Mouse (Mus musculus): ENCODE data around the gene Rapgef4.

Rapgef4 gene

GRCm38 (mm10) chr2:72151792-72152554 lies 170.9 kb downstream of the Rapgef4 start:
- no peak for DNase-seq (ENCODE audit: low read depth)

GRCm38 (mm10) chr2:72152746-72153145 lies 171.7 kb downstream of the Rapgef4 start:
- DNase-seq (ENCODE audit: low read depth): no peak

DNA sequence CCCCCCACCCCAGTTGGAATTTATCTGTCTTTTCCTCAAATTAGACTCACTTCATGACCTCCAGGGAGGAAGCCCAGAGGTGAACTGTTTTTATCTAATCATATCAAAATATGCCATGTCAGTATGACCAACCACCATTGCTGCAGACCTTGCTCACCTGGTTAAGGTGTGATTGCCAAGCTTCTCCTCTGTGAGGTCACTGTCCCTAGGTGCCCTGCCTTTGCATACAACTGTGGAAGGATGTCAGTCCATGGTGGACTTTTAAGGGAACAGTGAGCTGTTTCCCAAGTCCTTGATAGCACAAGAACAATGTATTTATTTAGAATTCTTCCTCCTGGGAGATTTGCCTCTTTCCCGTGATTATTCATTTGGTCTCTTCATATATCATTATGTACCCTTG lies 172.8 kb downstream of the Rapgef4 start:
- DNase-seq (ENCODE audit: low read depth): no peak

GRCm38 (mm10) chr2:72155102-72155773 lies 174.2 kb downstream of the Rapgef4 start:
- no peak for DNase-seq (ENCODE audit: low read depth)

DNA sequence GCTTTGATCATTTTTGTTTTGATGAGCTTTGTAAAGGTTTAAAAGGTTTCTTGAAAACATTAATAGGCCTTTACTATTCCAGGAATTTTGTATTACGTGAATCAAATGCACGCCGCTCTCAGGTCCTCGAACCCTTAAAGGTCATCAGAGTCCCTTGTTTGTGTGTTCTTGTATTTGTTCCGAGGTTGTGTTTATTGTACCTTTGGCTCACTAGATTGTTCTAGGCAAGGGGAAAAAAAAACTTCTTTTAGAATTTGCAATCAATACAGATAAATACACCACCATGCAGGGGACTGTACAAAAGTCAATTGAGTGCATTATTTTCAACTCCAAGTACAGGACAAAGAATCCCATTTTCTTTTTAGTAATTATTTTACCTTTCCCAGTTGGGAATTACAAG lies 175.4 kb downstream of the Rapgef4 start:
- DNase-seq (ENCODE audit: low read depth): no peak

DNA sequence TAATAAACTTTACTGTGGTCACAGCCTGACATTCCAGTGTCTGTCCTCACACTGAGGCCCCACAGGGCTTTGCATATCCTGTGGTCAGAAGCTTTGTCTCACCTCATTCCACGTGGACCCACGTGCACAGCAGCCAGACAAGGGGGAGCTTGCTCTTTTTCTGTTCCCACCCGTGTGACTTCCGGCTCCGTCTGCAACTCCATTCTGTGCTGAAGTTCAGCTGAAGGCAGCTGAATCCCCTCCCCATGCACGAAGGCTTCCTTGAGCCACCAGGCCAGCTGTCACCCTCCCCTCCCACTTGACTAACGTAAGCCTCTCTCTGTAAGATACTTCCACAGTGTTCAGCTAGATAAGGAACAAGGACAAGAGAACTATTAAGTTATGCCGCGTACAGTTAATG lies 176.5 kb downstream of the Rapgef4 start:
- DNase-seq (ENCODE audit: low read depth): no peak

DNA sequence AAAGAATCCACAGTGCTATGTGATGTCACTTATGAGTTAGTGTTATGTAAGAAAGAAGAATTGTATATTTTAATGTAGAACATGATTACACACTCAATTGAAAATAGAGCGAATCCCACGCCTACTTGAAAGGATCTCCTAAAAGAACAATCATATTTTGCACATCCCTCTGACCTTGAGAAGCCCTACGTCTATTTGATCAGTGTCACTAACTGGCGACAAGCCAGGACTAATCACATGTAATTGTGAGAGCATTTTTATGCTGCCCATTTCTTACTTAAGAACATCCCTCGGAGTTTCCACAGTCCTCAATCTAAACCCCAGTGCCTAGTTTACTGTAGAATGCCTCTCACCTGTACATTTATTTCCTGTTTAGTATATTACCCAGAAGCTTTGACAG lies 177.0 kb downstream of the Rapgef4 start:
- no peak for DNase-seq (ENCODE audit: low read depth)

DNA sequence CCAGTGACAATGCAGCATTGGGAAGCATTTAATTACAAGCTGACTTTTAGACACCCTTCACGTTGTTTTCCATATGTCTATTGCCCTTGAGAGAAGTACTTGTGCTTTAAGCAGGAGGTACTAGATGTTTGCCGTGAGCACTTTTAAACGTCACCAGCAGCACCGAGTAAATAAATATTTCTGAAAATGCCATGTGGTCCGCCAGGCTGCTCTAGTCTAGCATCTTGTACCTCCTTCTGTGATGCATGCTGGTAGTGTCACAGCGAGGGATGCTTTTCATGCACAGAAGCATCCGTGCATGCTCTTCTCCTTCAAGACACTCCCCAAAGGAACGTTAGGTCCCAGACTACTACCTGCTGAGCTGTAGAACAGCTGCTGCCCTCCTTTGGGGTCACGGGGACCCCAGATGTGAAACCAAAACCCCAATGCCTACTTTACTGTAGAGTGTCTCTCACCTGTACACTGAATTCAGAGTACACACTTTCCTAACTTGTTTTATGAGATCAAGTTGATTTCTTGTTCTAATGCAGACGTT lies 177.7 kb downstream of the Rapgef4 start:
- no peak for DNase-seq (ENCODE audit: low read depth)

DNA sequence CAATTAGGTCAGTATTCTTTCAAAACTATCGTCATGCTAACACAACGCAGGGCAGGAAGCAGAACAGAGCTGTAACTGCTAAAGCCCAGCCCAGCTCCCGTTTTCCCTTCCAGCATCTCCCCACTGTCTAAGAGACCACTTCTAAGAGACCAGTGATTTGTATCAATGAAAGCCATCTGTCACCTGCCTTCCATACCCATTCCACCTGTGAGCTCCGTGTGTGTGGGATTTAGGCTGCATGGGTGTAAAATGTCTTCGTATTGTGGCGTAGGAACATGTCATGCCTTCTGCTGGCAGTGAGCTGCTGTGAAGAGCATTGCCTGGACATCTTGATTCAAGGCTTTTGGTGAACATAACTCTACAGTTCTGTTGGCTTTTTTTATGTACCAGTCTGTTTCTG lies 178.2 kb downstream of the Rapgef4 start:
- DNase-seq (ENCODE audit: low read depth): no peak

GRCm38 (mm10) chr2:72165136-72165854 lies 184.3 kb downstream of the Rapgef4 start:
- no peak for DNase-seq (ENCODE audit: low read depth)

- no peak for DNase-seq (ENCODE audit: low read depth)
These were observed 188.5 kb downstream of the Rapgef4 start for GRCm38 (mm10) chr2:72169451-72170100.

DNA sequence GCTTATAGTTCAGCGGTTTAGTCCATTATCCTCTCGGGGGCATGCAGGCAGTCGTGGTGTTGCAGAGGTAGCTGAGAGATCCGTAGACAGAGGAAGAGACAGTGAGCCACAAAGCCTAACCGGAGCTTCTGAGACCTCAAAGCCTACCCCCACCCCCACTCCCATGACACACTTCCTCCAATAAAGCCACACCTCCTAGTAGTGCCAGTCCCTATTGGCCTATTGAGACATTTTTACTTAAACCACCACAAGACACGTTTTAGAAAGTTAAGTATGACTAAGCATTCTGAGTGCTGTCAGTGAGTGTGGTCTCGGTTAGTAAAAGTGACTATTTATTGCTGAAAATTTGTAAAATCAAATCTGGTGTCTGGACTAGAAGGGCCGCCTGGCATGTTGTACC lies 189.5 kb downstream of the Rapgef4 start:
- no peak for DNase-seq (ENCODE audit: low read depth)

- no peak for DNase-seq (ENCODE audit: low read depth)
These were observed 190.2 kb downstream of the Rapgef4 start for GRCm38 (mm10) chr2:72171204-72171603.

GRCm38 (mm10) chr2:72173010-72173409 lies 192.0 kb downstream of the Rapgef4 start:
- no peak for DNase-seq (ENCODE audit: low read depth)

- DNase-seq (ENCODE audit: low read depth): no peak
These were observed 192.8 kb downstream of the Rapgef4 start for GRCm38 (mm10) chr2:72173844-72174243.

DNA sequence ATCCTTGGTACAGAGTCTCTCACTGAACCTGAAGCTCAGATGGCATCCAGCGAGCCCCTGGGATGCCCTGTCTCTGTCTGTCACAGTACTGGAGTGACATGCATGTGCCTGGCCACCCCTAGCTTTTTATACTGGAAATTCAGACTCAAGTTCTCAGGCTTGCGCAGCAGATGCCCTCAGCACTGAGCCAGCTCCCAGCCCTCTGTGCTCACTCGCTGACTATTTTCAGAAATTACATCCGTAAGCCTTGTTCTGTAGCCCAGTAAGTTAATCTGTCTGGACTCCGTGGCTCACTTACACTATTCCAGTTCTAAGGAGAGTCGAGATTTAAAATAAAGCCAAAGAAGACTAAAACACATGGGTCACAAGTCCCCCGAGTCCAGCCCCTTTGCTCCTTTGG lies 194.5 kb downstream of the Rapgef4 start:
- DNase-seq (ENCODE audit: low read depth): no peak

GRCm38 (mm10) chr2:72175971-72176370 lies 194.9 kb downstream of the Rapgef4 start:
- DNase-seq (ENCODE audit: low read depth): no peak

- DNase-seq (ENCODE audit: low read depth): no peak
These were observed 196.4 kb downstream of the Rapgef4 start for GRCm38 (mm10) chr2:72177214-72178023.

- no peak for DNase-seq (ENCODE audit: low read depth)
These were observed 197.0 kb downstream of the Rapgef4 start for GRCm38 (mm10) chr2:72178025-72178424.

DNA sequence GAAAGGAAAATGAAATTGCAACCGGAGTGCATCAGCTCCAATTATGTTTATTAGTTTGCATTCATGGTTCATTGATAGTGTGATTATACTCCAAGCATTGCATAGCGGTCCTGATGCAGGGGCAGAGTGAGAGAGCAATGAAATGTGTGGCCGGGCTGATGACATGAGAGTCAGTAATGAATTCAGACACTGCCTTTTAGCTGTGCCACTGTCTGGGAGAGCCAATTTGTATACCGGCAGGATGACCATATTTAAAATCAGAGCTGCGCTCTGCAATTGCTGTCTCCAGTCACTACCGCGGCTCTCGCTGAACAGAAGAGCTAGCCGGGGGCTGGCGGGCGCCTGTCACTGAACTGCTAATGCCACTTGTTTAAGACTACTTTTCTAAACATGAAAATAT lies 197.5 kb downstream of the Rapgef4 start:
- DNase-seq (ENCODE audit: low read depth): no peak

- DNase-seq (ENCODE audit: low read depth): no peak
These were observed 198.7 kb downstream of the Rapgef4 start for GRCm38 (mm10) chr2:72179600-72180301.

All from NIH3T3 (cell line).